11 mouse cellular contexts compared by ENCODE assay signal in the genomic region with DNA sequence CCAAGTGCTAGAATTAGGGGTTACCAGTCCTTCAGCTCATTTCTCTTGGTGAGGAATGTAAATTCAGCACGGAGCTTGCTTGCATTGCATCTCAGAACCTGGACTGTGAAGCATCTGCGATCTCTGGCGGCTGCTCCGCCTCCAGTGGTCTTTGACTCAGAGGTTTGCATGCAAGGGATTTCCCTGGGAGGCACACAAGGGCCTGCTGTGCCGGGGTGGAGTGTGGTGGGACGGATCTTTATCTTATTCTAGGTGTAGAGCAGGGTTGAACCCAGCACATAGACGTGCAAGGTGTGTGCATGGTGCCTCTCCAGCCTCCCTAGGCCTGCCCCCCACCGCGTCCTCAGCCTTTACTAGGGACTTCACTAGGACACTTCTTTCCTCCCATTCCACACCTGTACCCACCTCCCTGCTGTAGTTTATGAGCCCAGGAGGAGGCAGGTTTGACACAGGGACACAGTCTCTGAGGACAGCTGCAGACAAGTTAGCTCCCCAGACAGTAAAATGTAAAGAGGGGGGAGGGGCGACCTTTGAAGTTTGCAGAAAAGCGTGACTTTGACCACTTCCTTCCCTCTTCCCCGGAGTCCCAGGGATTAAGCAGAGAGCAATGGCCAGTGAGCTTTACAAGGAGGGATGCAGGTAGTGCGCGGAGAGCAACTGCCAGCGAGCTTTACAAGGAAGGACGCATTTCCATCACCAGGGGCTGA. TPM values are rescaled to one million over a fixed set of nuclear protein-coding genes. Genes with fewer than 3 reads are reported as not detected.
A peak's percentile ranks its signal among the peaks of the same experiment; 100 is the strongest.
DNase-seq lines count a peak whose midpoint lies in the region; ATAC-seq lines count a peak whose summit lies in the region.
"Had no signal": no experiment of that assay in that cellular context is flagged by ENCODE, and none has a peak within 500 bp of the region (broad histone marks: within the 10 kb centered on the region; RNA-seq: fewer than 3 reads in every experiment).

No protein-coding gene starts in this region.

- H3K36me3 ChIP-seq in hindbrain, embryonic 13.5 days: no peaks in the 10 kb centered on the region
- no peaks in the 10 kb centered on the region for H3K36me3 ChIP-seq in hindbrain, embryonic 12.5 days

- H3K9ac ChIP-seq in hindbrain, embryonic 13.5 days: 0 out of 2 replicates have a peak overlapping the region, but pooled peaks have one; percentile 19
- H3K9ac ChIP-seq in hindbrain, embryonic 12.5 days: no peak overlapping the region; the same call in 1 of the 2 replicates

- no peak overlapping the region for H3K4me3 ChIP-seq in hindbrain, embryonic 13.5 days
- H3K4me3 ChIP-seq in hindbrain, embryonic 12.5 days: no peak overlapping the region

- 7% methylated on average over 16 of the region's 16 CpGs for WGBS in hindbrain, embryonic 13.5 days
- WGBS in hindbrain, embryonic 12.5 days: 3% methylated on average over 16 of the region's 16 CpGs

- H3K9me3 ChIP-seq in hindbrain, embryonic 13.5 days: no peaks in the 10 kb centered on the region
- H3K9me3 ChIP-seq in hindbrain, embryonic 12.5 days (replicated peaks): no peaks in the 10 kb centered on the region

- H3K27me3 ChIP-seq in hindbrain, embryonic 13.5 days: peaks cover 22% of the 10 kb centered on the region
- H3K27me3 ChIP-seq in hindbrain, embryonic 12.5 days: peaks cover 14% of the 10 kb centered on the region

- ATAC-seq in hindbrain, embryonic 13.5 days (ENCODE audit: low FRiP score): no peak
- ATAC-seq in hindbrain, embryonic 12.5 days (ENCODE audit: low FRiP score): no peak
- peak; percentile 72 for ATAC-seq in granulocyte monocyte progenitor cell, adult 5-6 weeks (replicated peaks; ENCODE audit: poor library complexity, severe bottlenecking)
- peak; percentile 62 for ATAC-seq in megakaryocyte progenitor cell, adult 5-6 weeks (replicated peaks; ENCODE audit: poor library complexity)

- H3K4me1 ChIP-seq in hindbrain, embryonic 13.5 days (replicated peaks): peaks cover 20% of the 10 kb centered on the region
- H3K4me1 ChIP-seq in hindbrain, embryonic 12.5 days: peaks cover 15% of the 10 kb centered on the region

- H3K27ac ChIP-seq in hindbrain, embryonic 13.5 days: no peak overlapping the region
- H3K27ac ChIP-seq in hindbrain, embryonic 12.5 days: no peak overlapping the region

- no peak overlapping the region for H3K4me2 ChIP-seq in hindbrain, embryonic 13.5 days
- no peak overlapping the region for H3K4me2 ChIP-seq in hindbrain, embryonic 12.5 days (replicated peaks)

- peak; percentile 76 for DNase-seq in ES-CJ7 (ENCODE audit: low read depth, low spot score)
- no peak for DNase-seq in layer of hippocampus, postnatal 10 days (ENCODE audit: low spot score in 2 of 2)
- DNase-seq in neural tube, embryonic 10.5 days (ENCODE audit: extremely low spot score, low spot score): no peak
- DNase-seq in left cerebral cortex, adult 11 months (ENCODE audit: low spot score): no peak
- DNase-seq: cerebellum, adult 18-20 months had no signal

RNA-seq across cellular contexts. Expression of a gene that starts 25.5 kb away (rescaled TPM):
- polyA plus RNA-seq in hindbrain, embryonic 13.5 days (2015; fragmentation: Nextera tagmentation; extraction: Ambion mirVana): 0.44 and 0.52 TPM in 2 replicates
- polyA plus RNA-seq in hindbrain, embryonic 12.5 days (2016; fragmentation: Nextera tagmentation; extraction: Ambion mirVana): 0.36 and 1.6 TPM in 2 replicates
- total RNA-seq in granulocyte monocyte progenitor cell, adult 5-6 weeks (2014; fragmentation: Nextera tagmentation): not detected in 2 replicates
- not detected in 2 replicates for total RNA-seq in granulocyte monocyte progenitor cell, adult 5-6 weeks (2017)
- total RNA-seq in megakaryocyte progenitor cell, adult 5-6 weeks (2015): not detected in 2 replicates
- not detected in 2 replicates for total RNA-seq in megakaryocyte progenitor cell, adult 5-6 weeks (2017)
- total RNA-seq in layer of hippocampus, postnatal 10 days (2021): 1 to 10 TPM in 1 of 2 experiments, not detected in 1; 1.1 TPM
- total RNA-seq: gastrocnemius, adult 18-20 months; left cerebral cortex, postnatal 14 days had no signal

RNA-seq across cellular contexts. Expression of a gene that starts 53.0 kb away (rescaled TPM):
- polyA plus RNA-seq in hindbrain, embryonic 13.5 days (2015; fragmentation: Nextera tagmentation; extraction: Ambion mirVana): 0.38 and 0.62 TPM in 2 replicates
- polyA plus RNA-seq in hindbrain, embryonic 12.5 days (2016; fragmentation: Nextera tagmentation; extraction: Ambion mirVana): 0.77 and 0.96 TPM in 2 replicates
- total RNA-seq in granulocyte monocyte progenitor cell, adult 5-6 weeks (2014; fragmentation: Nextera tagmentation): not detected in 2 replicates
- not detected in 2 replicates for total RNA-seq in granulocyte monocyte progenitor cell, adult 5-6 weeks (2017)
- not detected in 2 replicates for total RNA-seq in megakaryocyte progenitor cell, adult 5-6 weeks (2015)
- not detected in 2 replicates for total RNA-seq in megakaryocyte progenitor cell, adult 5-6 weeks (2017)
- under 1 TPM; 0.87 to 0.89 TPM for total RNA-seq in layer of hippocampus, postnatal 10 days (2021)
- total RNA-seq: gastrocnemius, adult 18-20 months had no signal

Comparison
In these comparisons a context has a peak if more than half of its experiments do, and no peak if none do; other contexts are left out.
1. ATAC-seq: peak in granulocyte monocyte progenitor cell, adult 5-6 weeks (single experiment) and megakaryocyte progenitor cell, adult 5-6 weeks (single experiment); none in hindbrain, embryonic 13.5 days (single experiment) and hindbrain, embryonic 12.5 days (single experiment).